Mouse (Mus musculus) heart, postnatal 14 days (tissue): ENCODE results near the gene Vstm4. TPM values are rescaled to one million over a fixed set of nuclear protein-coding genes. Genes with fewer than 3 reads are reported as not detected.
A peak's percentile ranks its signal among the peaks of the same experiment; 100 is the strongest.

ENCODE experiments used
- DNase-seq, 2 experiments: peaks; one replicate each; pipeline ENCODE4 v3.0.0; 2021 to 2022
- intact Hi-C: fragments of 180-260 bp; cut with DNase I; formaldehyde crosslinking; loops from one replicate; pipeline ENCODE4 v1.15.1; 2025
- long read RNA-seq, 2 experiments: library from polyadenylated mRNA; stranded (forward); transcript quantifications; one replicate each; pipeline ENCODE4 v2.0.0; 2021
- total RNA-seq, 2 experiments: library from RNA; stranded (reverse); gene quantifications; 2 replicates each; pipeline ENCODE4 v1.2.3; 2021

Gene Vstm4
- 10 to 100 TPM; 13.5 to 16.0 TPM for total RNA-seq
- long read RNA-seq, experiment 1, transcript Vstm4-201 (8 exons, 2,745 nt) = major isoform, 31 of 32 reads
- long read RNA-seq, experiment 1, partial matches to known transcripts = 0 of 32 reads
- long read RNA-seq, experiment 1, other reads (novel, unspliced or antisense) = 1 of 32 reads
- long read RNA-seq, experiment 2, transcript Vstm4-201 (8 exons, 2,745 nt) = major isoform, 23 of 25 reads
- long read RNA-seq, experiment 2, partial matches to known transcripts = 2 of 25 reads
- long read RNA-seq, experiment 2, other reads (novel, unspliced or antisense) = 0 of 25 reads

DNA sequence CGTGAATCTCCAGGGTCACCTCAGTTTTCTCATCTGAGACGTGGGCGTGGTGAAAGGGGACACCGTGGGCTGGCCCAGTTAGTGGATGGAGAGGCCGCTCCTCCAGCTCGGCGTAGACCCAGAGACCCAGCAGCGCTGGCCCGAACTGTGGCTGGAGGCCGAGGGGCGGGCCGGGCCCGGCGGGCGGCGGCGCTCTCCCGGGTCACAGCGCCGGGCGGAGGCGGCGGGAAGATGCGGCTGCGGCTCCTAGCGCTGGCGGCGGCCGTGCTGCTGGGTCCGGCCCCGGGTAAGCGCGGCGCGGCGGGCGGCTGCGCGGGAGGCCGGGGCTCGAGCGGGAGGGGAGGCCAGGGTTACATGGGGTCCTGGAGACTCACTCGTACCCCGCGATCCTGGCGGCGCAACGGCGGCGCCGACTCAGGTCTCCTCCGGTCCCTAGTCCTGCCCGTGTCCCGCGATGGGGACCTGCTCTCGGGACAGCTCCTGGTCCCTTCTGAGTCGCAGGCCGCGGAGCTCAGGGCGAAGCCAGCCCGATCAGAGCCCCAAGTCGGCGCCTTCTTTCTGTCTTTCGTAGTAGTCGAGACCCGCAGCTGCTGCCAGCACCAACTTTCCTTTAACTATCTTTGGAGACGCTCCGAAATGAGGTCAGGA lies at the start of gene Vstm4:
Vstm4 (plus strand) TSS at position 76 of the 648 bp plus-strand sequence.
- DNase-seq = peak; percentile 85 to 86
- intact Hi-C loops = loop anchor here (5.0 kb wide), 1 partner anchor 85 kb away; no protein-coding TSS in a partner anchor

DNA sequence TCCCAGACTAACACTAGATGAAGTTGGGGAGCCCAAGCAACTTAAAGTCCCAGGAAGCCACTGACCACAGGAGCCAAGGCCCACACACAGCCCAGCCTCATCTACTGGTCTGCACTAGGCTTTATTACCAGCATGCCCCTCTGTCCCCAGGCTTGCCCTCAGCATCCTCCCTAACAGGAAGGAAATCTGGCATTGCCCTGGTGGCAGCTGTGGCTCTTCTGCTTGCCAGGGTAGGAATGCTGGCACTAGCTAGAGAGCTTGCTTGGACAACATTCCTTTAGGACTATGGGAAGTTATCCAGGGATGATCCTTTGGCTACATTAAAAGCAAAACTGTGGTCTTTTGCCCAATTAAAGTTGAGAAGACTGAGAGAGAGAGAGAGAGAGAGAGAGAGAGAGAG lies 46.4 kb upstream of the Vstm4 start:
- intact Hi-C loops = no loop called here
- peak in 1 of 2 experiments; percentile 12 for DNase-seq

GRCm38 (mm10) chr14:32812429-32812828 lies 44.1 kb upstream of the Vstm4 start:
- intact Hi-C loops = no loop called here
- DNase-seq = no peak

DNA sequence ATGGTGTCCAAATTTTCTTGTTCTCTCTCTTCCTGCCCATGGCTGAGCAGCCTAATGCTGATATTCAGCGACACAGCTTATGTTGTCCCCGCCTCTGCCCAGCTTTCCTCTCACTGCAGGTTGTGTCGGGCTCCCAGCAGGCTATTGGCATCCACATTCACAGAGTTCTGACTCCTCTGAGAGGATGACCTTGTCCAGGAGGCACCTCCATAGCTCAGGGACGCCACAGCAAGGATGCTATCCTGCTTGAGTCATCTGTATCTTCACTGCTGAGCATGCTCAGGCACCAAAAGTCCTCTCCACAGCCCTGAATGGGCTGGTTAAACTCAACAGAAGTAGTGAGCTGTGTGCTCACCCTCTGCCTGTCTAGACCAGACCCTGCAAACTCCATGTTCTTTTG lies 41.6 kb upstream of the Vstm4 start:
- DNase-seq = no peak
- intact Hi-C loops = loop anchor here (5.0 kb wide), 1 partner anchor 142 kb away; no protein-coding TSS in a partner anchor

DNA sequence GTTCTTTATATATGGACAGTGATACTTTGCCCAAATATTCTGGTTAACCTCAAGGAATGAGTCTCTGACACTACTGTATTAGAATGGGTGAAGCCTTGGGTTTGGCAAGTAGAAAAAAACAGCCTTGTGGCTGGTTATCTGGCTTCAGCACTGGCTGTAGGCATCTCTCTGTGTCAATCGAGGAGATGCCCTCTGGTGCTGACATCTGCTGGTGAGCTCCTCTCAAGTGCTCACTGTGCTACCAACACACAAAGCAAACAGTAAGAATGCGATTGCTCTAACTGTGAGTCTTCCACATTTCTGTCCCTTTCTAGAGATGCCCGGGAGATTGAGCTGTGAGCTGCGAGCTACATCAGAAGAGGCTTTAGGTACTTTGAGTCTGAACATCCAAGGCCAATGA lies 40.0 kb upstream of the Vstm4 start:
- no peak for DNase-seq
- intact Hi-C loops = loop anchor here (5.0 kb wide), 1 partner anchor 141 kb away; no protein-coding TSS in a partner anchor

GRCm38 (mm10) chr14:32817258-32817657 lies 39.3 kb upstream of the Vstm4 start:
- intact Hi-C loops = loop anchor here (5.0 kb wide), 1 partner anchor 140 kb away; no protein-coding TSS in a partner anchor

DNA sequence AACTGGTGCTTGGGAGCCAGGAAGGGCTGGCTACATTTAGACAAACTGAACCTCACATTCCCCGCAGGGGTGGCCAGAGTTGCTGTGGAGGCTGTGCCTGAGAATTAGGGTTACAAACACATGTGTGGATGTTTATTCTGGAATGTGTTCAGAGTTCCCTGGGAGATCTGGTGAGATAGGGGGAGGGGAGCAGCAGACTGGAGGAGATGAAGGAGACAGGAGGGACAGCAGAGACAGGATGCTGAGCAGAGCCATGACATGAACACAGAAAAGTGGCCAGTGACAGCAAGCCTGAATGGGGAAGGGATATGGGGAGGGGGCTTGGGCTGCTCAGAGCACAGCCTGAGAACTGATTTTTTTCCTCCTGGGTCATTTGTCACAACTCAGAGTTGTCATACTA lies 37.3 kb upstream of the Vstm4 start:
- intact Hi-C loops = loop anchor here (5.0 kb wide), 1 partner anchor 138 kb away; no protein-coding TSS in a partner anchor
- no peak for DNase-seq

More at GRCm38 (mm10) chr14:32817258-32817657, 39.3 kb upstream of the Vstm4 start:
- peak; percentile 45 to 71 for DNase-seq

- no peak for DNase-seq
- intact Hi-C loops = no loop called here
These were observed 33.7 kb upstream of the Vstm4 start for GRCm38 (mm10) chr14:32822812-32823211.

GRCm38 (mm10) chr14:32823861-32824260 lies 32.7 kb upstream of the Vstm4 start:
- DNase-seq = no peak
- intact Hi-C loops = no loop called here

- no peak for DNase-seq
- intact Hi-C loops = no loop called here
These were observed 32.0 kb upstream of the Vstm4 start for GRCm38 (mm10) chr14:32824267-32825150.

DNA sequence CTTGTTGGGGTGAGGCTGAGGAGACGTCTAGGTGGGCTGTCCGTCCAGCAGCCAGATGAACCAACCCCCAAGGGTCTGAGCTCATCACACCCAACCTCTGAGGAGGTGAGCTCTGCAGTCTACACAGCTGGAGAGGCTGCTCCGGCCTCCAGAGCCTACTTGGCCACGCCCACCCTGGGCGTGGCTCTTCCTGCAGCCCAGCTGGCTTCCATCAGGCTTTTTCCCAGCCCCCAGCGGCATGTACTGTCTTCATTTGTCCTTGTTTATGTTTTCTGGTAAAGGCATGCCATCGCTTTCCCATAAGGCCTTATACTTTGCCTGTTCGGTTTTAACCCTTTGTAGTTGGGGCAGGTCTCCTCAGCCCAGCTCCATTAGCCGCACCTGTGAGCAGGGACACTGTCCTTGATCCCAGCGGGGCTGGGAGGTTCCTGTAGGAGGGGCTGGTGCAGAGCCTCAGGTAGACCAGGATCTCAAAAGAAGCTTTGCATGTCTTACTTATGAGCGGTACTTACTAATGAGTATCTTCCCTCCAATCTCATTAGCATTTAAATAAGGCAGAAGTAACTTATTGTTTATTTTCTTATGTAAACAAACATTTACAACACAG lies 31.0 kb upstream of the Vstm4 start:
- peak; percentile 68 to 74 for DNase-seq
- intact Hi-C loops = no loop called here

GRCm38 (mm10) chr14:32827165-32827564 lies 29.4 kb upstream of the Vstm4 start:
- intact Hi-C loops = no loop called here
- peak; percentile 63 to 66 for DNase-seq

DNA sequence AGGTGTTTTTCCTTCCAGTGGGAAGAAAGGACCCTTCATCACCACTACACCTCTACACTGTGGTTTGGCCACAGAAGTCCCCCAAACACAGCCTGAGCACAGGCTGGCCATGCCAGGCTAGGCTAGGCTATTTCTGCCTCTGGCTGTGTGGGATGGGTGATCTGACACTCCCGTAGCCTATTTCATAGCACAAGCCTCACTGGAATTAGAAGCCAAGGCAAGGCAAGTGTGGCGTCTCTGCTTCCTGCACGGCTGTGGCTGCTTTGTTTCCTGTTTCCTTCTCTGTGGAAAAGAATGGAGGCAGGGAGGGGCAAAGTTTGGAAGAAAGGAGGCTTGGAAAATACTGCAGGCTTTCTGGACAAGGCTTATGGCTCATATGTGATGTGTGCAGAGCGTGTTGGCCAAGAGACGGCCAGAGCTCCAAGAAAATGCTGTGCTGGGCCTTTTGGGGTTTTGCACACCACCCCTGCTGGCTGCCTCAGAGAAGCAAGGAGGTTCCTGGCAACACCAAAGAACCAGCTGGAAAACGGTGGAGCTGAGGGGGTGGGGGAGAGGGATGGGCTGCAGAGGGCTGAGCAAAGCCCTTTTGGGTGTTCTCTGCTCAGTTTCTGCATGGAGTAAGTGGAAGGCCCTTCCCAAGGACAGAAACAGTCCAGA lies 28.4 kb upstream of the Vstm4 start:
- intact Hi-C loops = no loop called here

DNA sequence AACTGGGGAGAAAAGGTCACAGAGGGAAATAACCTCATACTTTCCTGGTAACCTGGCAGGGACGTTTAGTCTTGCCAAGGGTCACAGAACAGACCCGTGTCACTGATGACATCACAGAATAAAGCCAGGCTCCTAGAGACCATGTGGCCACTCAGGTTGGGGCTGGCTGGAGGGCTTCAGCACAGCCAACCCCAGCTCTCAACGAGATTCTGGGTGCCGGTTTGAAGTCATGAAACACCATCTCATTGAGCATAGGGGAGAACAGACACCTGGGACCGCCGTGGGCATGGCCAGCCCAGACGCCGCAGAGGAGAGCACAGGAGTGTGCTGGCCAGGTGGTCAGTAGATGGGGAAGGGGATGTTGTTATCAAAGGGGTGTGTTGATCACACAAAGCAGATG lies 22.7 kb upstream of the Vstm4 start, which contains the start of gene Fam170b:
Fam170b (plus strand) TSS at position 116 of the 400 bp plus-strand sequence.
- intact Hi-C loops = no loop called here
- DNase-seq = no peak

More for the DNA sequence above, 28.4 kb upstream of the Vstm4 start:
- peak; percentile 59 to 61 for DNase-seq

GRCm38 (mm10) chr14:32835181-32835580 lies 21.4 kb upstream of the Vstm4 start:
- intact Hi-C loops = no loop called here
- DNase-seq = no peak

GRCm38 (mm10) chr14:32835596-32835995 lies 21.0 kb upstream of the Vstm4 start:
- intact Hi-C loops = no loop called here
- DNase-seq = no peak

- intact Hi-C loops = no loop called here
- DNase-seq = no peak
These were observed 20.4 kb upstream of the Vstm4 start for GRCm38 (mm10) chr14:32836191-32836590.

- intact Hi-C loops = no loop called here
- DNase-seq = no peak
These were observed 14.5 kb upstream of the Vstm4 start for GRCm38 (mm10) chr14:32842052-32842451.

DNA sequence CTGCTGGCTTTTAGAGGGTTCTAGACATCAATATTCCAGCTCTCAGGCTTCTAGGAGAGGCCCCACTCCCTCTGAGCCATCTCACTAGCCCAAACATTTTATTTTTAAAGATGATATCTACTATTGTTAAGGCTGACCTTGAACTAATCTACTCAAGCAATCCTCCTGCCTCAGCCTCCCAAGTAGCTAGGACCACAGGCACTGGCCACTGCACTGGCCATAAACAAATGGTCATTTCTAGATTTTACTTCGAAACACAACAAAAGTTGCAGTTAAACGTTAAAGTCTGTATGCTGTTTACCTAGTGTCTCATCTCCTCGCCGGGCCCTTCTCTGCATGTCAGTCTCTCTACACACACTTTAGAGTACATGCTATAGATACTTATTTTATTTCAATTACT lies 2.5 kb upstream of the Vstm4 start:
- DNase-seq = no peak
- intact Hi-C loops = no loop called here

- DNase-seq = no peak
- intact Hi-C loops = loop anchor here (5.0 kb wide), 1 partner anchor 84 kb away; no protein-coding TSS in a partner anchor
These were observed 310 bp upstream of the Vstm4 start for GRCm38 (mm10) chr14:32856246-32856645.
